Mouse (Mus musculus) retina, postnatal 1 day (tissue): Measurements from ENCODE around the gene Slfn5.
"Not testable (repeated sequence)": the region's sequence is repeated elsewhere in the genome, so short reads cannot be mapped to it uniquely, and the experiment has no call there.

Experiments used
- DNase-seq: peaks from one replicate; pipeline ENCODE4 v3.0.0-alpha.2; 2012

Gene Slfn5

GRCm38 (mm10) chr11:82950736-82951481, at the start of gene Slfn5:
TSS of gene Slfn5 (plus strand) at chr11:82951349.
- no peak for DNase-seq

- DNase-seq: no peak
Measured at GRCm38 (mm10) chr11:82901606-82902310, 49.4 kb upstream of the Slfn5 start.

GRCm38 (mm10) chr11:82904952-82905351, 46.2 kb upstream of the Slfn5 start:
- no peak for DNase-seq

GRCm38 (mm10) chr11:82905816-82906215, 45.3 kb upstream of the Slfn5 start:
- no peak for DNase-seq

GRCm38 (mm10) chr11:82907651-82908607, 43.2 kb upstream of the Slfn5 start, which contains the start of gene Nle1:
TSS of gene Nle1 (minus strand) at chr11:82908411.
- peak; percentile 94 for DNase-seq

- no peak for DNase-seq
Measured at GRCm38 (mm10) chr11:82908608-82908989, 42.5 kb upstream of the Slfn5 start.

GRCm38 (mm10) chr11:82910250-82910649, 40.9 kb upstream of the Slfn5 start, which contains the start of gene Unc45b:
TSS of gene Unc45b (plus strand) at chr11:82910550.
- no peak for DNase-seq

GRCm38 (mm10) chr11:82910679-82911389, 40.3 kb upstream of the Slfn5 start:
- no peak for DNase-seq

GRCm38 (mm10) chr11:82914711-82915352, 36.3 kb upstream of the Slfn5 start:
- peak; percentile 85 for DNase-seq

- DNase-seq: no peak
Measured at GRCm38 (mm10) chr11:82920768-82921167, 30.4 kb upstream of the Slfn5 start.

- DNase-seq: peak; percentile 60
Measured at GRCm38 (mm10) chr11:82921691-82922090, 29.5 kb upstream of the Slfn5 start.

GRCm38 (mm10) chr11:82923910-82924309, 27.2 kb upstream of the Slfn5 start:
- not testable (repeated sequence) for DNase-seq

- peak; percentile 39 for DNase-seq
Measured at GRCm38 (mm10) chr11:82928897-82929632, 22.1 kb upstream of the Slfn5 start.

- no peak for DNase-seq
Measured at GRCm38 (mm10) chr11:82929633-82929950, 21.6 kb upstream of the Slfn5 start.

- DNase-seq: peak; percentile 51
Measured at GRCm38 (mm10) chr11:82930391-82930955, 20.7 kb upstream of the Slfn5 start.

GRCm38 (mm10) chr11:82931161-82931560, 20.0 kb upstream of the Slfn5 start:
- DNase-seq: peak; percentile 34

- DNase-seq: not testable (repeated sequence)
Measured at GRCm38 (mm10) chr11:82931671-82932450, 19.3 kb upstream of the Slfn5 start.

- no peak for DNase-seq
Measured at GRCm38 (mm10) chr11:82933186-82933585, 18.0 kb upstream of the Slfn5 start.

GRCm38 (mm10) chr11:82943336-82943735, 7.8 kb upstream of the Slfn5 start:
- peak; percentile 39 for DNase-seq

- no peak for DNase-seq
Measured at GRCm38 (mm10) chr11:82945636-82946035, 5.5 kb upstream of the Slfn5 start.
